Mouse (Mus musculus): ENCODE data around the gene Ccdc51.

DNA sequence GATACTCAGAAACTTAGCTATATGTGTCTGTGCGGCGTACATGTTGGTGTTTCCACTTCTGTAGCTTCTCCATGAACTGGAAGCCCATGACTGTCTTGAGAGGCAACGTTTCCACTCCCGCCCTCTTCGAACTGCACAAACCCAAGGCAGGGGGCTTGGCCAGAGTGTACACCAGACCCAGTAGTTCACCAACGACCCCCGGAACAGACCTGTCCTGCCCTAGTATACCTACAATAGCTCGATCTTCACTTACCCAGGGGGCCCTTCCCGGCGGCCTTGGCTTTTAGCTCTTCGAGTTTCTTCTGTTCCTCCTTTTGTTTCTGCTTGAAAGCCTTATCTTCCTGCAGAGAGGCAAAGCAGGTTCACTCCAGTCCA is 557 bp upstream of the Ccdc51 start:
- no peak for TF ChIP-seq POLR2A (IDR thresholded peaks at IDR 0.05; ENCODE audit: low read depth, low read length)
- TF ChIP-seq CTCF (IDR thresholded peaks at IDR 0.05; ENCODE audit: extremely low read depth, insufficient read depth, insufficient read length, insufficient replicate concordance) = no peak

All from spleen, adult 2 months (tissue).